Mouse (Mus musculus) lung, postnatal 0 days (tissue): ENCODE measurements around the gene Kcna4. TPM values are rescaled to one million over a fixed set of nuclear protein-coding genes. Genes with fewer than 3 reads are reported as not detected.

Experiments
- ATAC-seq: fragments of 200-750 bp; cut with Nextera tagmentation; 2 replicates; pipeline ENCODE4 v1.8.0; 2017; ENCODE audit warnings: moderate library complexity
- DNase-seq: peaks from one replicate; pipeline ENCODE4 v3.0.0-alpha.2; 2016; ENCODE audit warnings: low spot score
- H3K27ac ChIP-seq: fragments of 300-500 bp; sonication (generic); 2 replicates; pipeline ENCODE4 v1.5.1; 2014; ENCODE audit warnings: antibody characterized with exemption, mild to moderate bottlenecking, low read length, mixed read lengths
- H3K27me3 ChIP-seq: fragments of 300-500 bp; sonication (generic); replicated peaks from 2 replicates; pipeline ENCODE4 v1.6.1; 2014; ENCODE audit warnings: low read length, mixed read lengths; ENCODE audit not compliant: insufficient read depth
- H3K36me3 ChIP-seq: fragments of 300-500 bp; sonication (generic); 2 replicates; pipeline ENCODE4 v1.6.1; 2014; ENCODE audit warnings: low read length, mixed read lengths; ENCODE audit not compliant: insufficient read depth
- H3K4me1 ChIP-seq: fragments of 300-500 bp; sonication (generic); 2 replicates; pipeline ENCODE4 v1.6.1; 2014; ENCODE audit warnings: antibody characterized with exemption, low read depth, low read length, mixed read lengths; ENCODE audit not compliant: insufficient read depth
- H3K4me2 ChIP-seq: fragments of 300-500 bp; sonication (generic); replicated peaks from 2 replicates; pipeline ENCODE4 v1.6.1; 2014; ENCODE audit warnings: low read depth, mild to moderate bottlenecking, low read length, moderate library complexity, mixed read lengths
- H3K4me3 ChIP-seq: fragments of 300-500 bp; sonication (generic); 2 replicates; pipeline ENCODE4 v1.5.1; 2014; ENCODE audit warnings: low read depth, low read length
- H3K9ac ChIP-seq: fragments of 300-500 bp; sonication (generic); replicated peaks from 2 replicates; pipeline ENCODE4 v1.6.1; 2014; ENCODE audit warnings: low read depth, mild to moderate bottlenecking
- H3K9me3 ChIP-seq: fragments of 300-500 bp; sonication (generic); 2 replicates; pipeline ENCODE4 v1.6.1; 2016; ENCODE audit warnings: low read length, mixed read lengths
- CTCF ChIP-seq: IDR thresholded peaks from 2 replicates; pipeline ENCODE4 v1.5.1; 2016; ENCODE audit warnings: antibody characterized with exemption, mild to moderate bottlenecking
- EP300 ChIP-seq: IDR thresholded peaks from 2 replicates; pipeline ENCODE4 v1.6.1; 2016; ENCODE audit warnings: antibody characterized with exemption, mild to moderate bottlenecking, control low read depth
- WGBS: fragments of 180-500 bp; shearing (Covaris S2); extraction: QIAGEN DNeasy Blood & Tissue Kit; methylation state at CpG from one replicate; pipeline ENCODE4 v1.1.7; 2014; 5-methylcytosine and 5-hydroxymethylcytosine counted together
- polyA plus RNA-seq: library from polyadenylated mRNA; unstranded; fragments of >200 nt; fragmentation: Nextera tagmentation; extraction: Ambion mirVana; gene quantifications from 2 replicates; pipeline ENCODE4 v1.2.1, GENCODE M21; 2015

Gene Kcna4
- polyA plus RNA-seq, 1 experiment from 2014 or later: 0.25 TPM

DNA sequence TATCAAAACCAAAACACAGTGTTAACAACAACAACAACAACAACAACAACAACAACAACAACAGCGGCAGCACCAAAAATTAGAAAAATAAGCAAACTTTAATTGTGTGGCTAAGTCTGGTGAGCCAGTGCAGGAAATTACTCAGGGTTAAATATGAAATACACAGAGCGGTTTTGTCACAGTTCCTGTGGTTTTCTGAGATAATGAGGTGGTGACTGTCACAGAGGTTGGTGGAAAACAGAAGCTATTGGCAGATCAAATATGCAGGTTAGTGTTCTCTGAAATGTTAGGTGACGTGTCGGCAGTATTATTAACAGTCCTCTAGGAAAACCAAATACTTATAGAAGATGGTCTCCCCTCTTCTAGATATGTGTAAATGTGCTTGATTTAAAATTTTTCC is 11.4 kb downstream of the Kcna4 start:
- no peaks in the 10 kb centered on the region for H3K9me3 ChIP-seq
- H3K4me2 ChIP-seq: no peak overlapping the region
- no peak for ATAC-seq
- H3K36me3 ChIP-seq: no peaks in the 10 kb centered on the region
- 71% methylated on average over 4 of the region's 4 CpGs for WGBS
- no peaks in the 10 kb centered on the region for H3K4me1 ChIP-seq
- TF ChIP-seq CTCF (no peak), EP300 (no peak)
- no peak overlapping the region for H3K9ac ChIP-seq
- no peaks in the 10 kb centered on the region for H3K27me3 ChIP-seq
- no peak for DNase-seq
- H3K4me3 ChIP-seq: no peak overlapping the region
- H3K27ac ChIP-seq: no peak overlapping the region

DNA sequence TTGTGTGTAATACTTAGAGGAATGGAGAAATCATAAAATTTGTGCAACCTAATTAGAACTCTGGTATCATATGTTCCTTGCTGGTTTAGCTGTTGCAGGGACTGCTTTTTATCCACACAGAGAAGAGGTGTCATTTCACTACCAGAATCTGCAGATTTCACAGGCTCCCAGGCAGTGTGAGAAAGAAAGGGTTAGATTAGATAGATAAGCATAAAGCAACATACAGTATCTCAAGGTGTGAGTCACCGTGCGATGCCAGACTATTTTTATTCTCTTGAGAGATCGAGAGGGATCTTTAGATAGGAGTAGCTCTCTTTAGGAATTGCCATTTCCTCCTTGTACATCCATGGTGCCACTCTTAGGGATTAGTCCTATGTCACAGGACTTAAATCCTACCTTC is 14.3 kb downstream of the Kcna4 start:
- WGBS: 51% methylated on average over 3 of the region's 3 CpGs
- Histone ChIP-seq H3K4me3 (no peak overlapping the region), H3K27me3 (no peaks in the 10 kb centered on the region), H3K27ac (no peak overlapping the region), H3K9ac (no peak overlapping the region), H3K4me2 (no peak overlapping the region), H3K36me3 (no peaks in the 10 kb centered on the region), H3K9me3 (no peaks in the 10 kb centered on the region), H3K4me1 (no peaks in the 10 kb centered on the region)
- DNase-seq: no peak
- TF ChIP-seq CTCF: no peak
- no peak for ATAC-seq

DNA sequence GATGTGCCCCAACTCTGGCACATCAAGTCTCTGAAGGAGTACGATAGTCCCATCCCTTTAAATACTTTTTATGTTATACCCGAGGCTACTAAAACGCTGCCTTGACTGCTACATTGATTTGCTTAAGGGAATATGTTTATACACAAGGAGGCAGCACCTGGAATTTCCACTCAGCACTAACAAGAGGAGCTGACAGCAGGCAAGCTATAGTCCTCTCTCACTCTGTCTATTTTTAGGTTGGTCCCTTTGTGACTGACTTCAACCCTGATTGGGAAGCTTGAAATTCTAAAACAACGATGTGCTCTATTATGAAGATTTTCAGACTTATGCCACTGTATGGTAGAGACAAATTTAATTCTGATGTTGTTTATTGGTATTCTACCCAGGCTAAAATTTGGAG is 15.6 kb downstream of the Kcna4 start:
- H3K4me3 ChIP-seq: no peak overlapping the region
- H3K36me3 ChIP-seq: no peaks in the 10 kb centered on the region
- H3K27me3 ChIP-seq: no peaks in the 10 kb centered on the region
- no peaks in the 10 kb centered on the region for H3K9me3 ChIP-seq
- H3K27ac ChIP-seq: no peak overlapping the region
- TF ChIP-seq EP300 (no peak), CTCF (no peak)
- no peak overlapping the region for H3K4me2 ChIP-seq
- no peaks in the 10 kb centered on the region for H3K4me1 ChIP-seq
- ATAC-seq: no peak
- 69% methylated on average over 4 of the region's 4 CpGs for WGBS
- no peak overlapping the region for H3K9ac ChIP-seq
- no peak for DNase-seq

DNA sequence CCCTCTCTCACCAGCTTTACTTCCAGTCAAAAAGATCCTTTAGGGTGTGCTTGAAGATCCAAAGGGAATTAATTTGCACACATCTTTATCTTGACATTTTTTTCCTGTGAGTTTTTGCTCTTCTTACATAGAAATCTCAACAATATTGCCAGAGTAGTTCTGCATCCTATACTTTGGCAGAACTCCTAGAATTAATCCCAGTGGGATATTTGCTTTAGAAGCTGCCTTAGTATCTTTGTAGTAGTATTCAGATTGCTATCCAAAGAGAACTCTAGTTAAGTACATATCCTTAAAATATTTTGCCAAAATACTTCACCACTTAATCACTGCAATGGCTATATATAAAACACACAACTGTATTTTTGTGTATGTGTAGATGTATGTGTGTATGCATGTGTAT is 28.2 kb downstream of the Kcna4 start:
- Histone ChIP-seq H3K4me1 (no peaks in the 10 kb centered on the region), H3K27me3 (no peaks in the 10 kb centered on the region), H3K27ac (no peak overlapping the region), H3K4me3 (no peak overlapping the region), H3K9me3 (no peaks in the 10 kb centered on the region), H3K4me2 (no peak overlapping the region), H3K36me3 (no peaks in the 10 kb centered on the region), H3K9ac (no peak overlapping the region)
- ATAC-seq: no peak
- TF ChIP-seq EP300 (no peak), CTCF (no peak)
- no peak for DNase-seq

DNA sequence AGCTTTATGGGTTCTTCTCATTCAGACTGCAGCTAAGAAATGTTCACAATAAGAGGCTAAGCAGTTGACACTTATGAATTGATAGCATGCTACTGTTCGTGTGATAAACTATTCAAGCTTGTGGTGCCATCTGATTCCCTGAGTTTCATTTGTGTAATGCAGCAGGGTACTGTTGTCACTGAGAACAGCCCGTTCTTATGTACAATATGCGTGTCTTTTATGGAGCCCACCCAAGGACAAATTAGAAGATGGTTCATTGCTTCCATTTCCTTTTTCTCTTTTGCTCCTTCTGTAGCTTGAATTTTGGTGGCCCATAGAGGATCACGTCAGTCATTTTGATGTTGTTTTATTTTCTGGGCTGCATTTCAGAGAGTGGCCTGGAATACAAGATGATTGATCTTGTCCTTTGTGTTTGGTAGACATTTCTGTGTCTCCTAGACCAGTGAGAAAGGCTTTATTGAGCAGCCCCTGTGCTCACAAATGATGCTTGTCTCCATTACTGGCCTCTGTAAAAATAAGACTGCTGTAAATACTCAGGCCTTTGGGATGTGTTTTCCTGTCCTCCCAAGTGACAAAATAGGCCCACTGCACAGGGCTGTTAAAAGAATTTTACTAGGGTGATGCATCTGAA is 31.3 kb downstream of the Kcna4 start:
- Histone ChIP-seq H3K4me1 (no peaks in the 10 kb centered on the region), H3K36me3 (no peaks in the 10 kb centered on the region), H3K9ac (no peak overlapping the region), H3K4me3 (no peak overlapping the region), H3K4me2 (no peak overlapping the region), H3K27me3 (no peaks in the 10 kb centered on the region), H3K27ac (no peak overlapping the region), H3K9me3 (no peaks in the 10 kb centered on the region)
- WGBS: 69% methylated on average over 4 of the region's 4 CpGs
- TF ChIP-seq EP300 (no peak), CTCF (no peak)
- ATAC-seq (no peak), DNase-seq (no peak)

DNA sequence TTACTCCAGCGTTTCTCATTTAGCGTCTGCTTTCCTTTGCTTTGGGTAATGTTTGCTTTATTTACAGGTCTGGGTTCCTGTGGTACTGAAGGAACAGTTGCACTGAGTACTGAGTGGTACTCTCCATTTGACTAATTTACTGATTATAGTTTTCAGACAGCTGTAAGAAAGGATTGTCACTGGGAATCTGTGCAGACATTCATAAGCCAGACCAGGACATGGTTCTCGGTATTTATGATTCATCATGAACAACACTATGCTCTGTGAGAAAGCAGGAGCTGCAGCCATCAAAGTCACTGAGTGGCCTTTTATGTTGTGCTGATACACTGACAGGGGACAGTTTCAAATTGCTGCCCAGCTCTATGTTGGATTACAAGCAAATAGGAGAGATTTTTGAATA is 33.7 kb downstream of the Kcna4 start:
- no peak for TF ChIP-seq CTCF
- no peak for TF ChIP-seq EP300
- ATAC-seq (no peak), DNase-seq (no peak)
- Histone ChIP-seq H3K9me3 (no peaks in the 10 kb centered on the region), H3K4me1 (no peaks in the 10 kb centered on the region), H3K27me3 (no peaks in the 10 kb centered on the region), H3K9ac (no peak overlapping the region), H3K36me3 (no peaks in the 10 kb centered on the region), H3K4me3 (no peak overlapping the region), H3K27ac (no peak overlapping the region), H3K4me2 (no peak overlapping the region)
- 76% methylated on average over 3 of the region's 3 CpGs for WGBS

DNA sequence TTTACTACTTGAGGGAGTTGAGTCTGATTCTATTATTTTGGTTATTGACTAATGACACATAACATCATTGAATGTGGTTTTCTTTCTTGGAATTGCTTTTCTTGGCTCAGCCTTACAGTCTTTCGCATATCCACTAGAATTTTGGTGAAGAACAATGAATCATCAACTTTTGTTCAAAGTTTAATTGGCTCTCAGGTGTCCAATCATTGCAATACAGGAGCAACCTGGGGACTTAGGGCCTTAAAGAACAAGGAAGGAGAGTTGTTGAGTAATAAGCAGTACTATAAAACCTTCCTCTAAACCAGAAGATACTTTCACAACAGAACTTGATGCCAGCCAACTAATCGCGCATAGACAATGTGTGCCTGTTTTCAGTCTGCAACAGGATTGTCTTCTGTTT is 36.8 kb downstream of the Kcna4 start:
- no peaks in the 10 kb centered on the region for H3K27me3 ChIP-seq
- no peak overlapping the region for H3K4me2 ChIP-seq
- no peak for ATAC-seq
- H3K4me3 ChIP-seq: no peak overlapping the region
- no peaks in the 10 kb centered on the region for H3K9me3 ChIP-seq
- no peaks in the 10 kb centered on the region for H3K4me1 ChIP-seq
- DNase-seq: no peak
- no peaks in the 10 kb centered on the region for H3K36me3 ChIP-seq
- no peak overlapping the region for H3K27ac ChIP-seq
- no peak overlapping the region for H3K9ac ChIP-seq
- TF ChIP-seq CTCF (no peak), EP300 (no peak)
- WGBS: 88% methylated on average over 3 of the region's 3 CpGs
